Mouse (Mus musculus) stomach, postnatal 0 days (tissue): ENCODE data around the gene Nfib. TPM values are rescaled to one million over a fixed set of nuclear protein-coding genes. Genes with fewer than 3 reads are reported as not detected.

Source experiments
- ATAC-seq: fragments of 200-750 bp; cut with Nextera tagmentation; 2 replicates; pipeline ENCODE4 v1.8.0; 2017; ENCODE audit not compliant: low FRiP score, low TSS enrichment
- DNase-seq: peaks from one replicate; pipeline ENCODE4 v3.0.0-alpha.2; 2016; ENCODE audit warnings: low spot score
- H3K27ac ChIP-seq: fragments of 300-500 bp; sonication (generic); replicated peaks from 2 replicates; pipeline ENCODE4 v1.5.1; 2014; ENCODE audit warnings: mild to moderate bottlenecking, control low read depth
- H3K27me3 ChIP-seq: fragments of 300-500 bp; sonication (generic); 2 replicates; pipeline ENCODE4 v1.6.1; 2014; ENCODE audit warnings: low read length; ENCODE audit not compliant: control insufficient read depth, insufficient read depth
- H3K36me3 ChIP-seq: fragments of 300-500 bp; sonication (generic); 2 replicates; pipeline ENCODE4 v1.6.1; 2014; ENCODE audit warnings: low read length, mixed read lengths; ENCODE audit not compliant: control insufficient read depth, insufficient read depth
- H3K4me1 ChIP-seq: fragments of 300-500 bp; sonication (generic); replicated peaks from 2 replicates; pipeline ENCODE4 v1.6.1; 2014; ENCODE audit warnings: antibody characterized with exemption; ENCODE audit not compliant: control insufficient read depth, insufficient read depth
- H3K4me2 ChIP-seq: fragments of 300-500 bp; sonication (generic); replicated peaks from 2 replicates; pipeline ENCODE4 v1.6.1; 2014; ENCODE audit warnings: low read depth, mild to moderate bottlenecking, control low read depth, moderate library complexity
- H3K4me3 ChIP-seq: fragments of 300-500 bp; sonication (generic); 2 replicates; pipeline ENCODE4 v1.5.1; 2014; ENCODE audit warnings: low read depth, low read length, control low read depth
- H3K9ac ChIP-seq: fragments of 300-500 bp; sonication (generic); 2 replicates; pipeline ENCODE4 v1.6.1; 2014; ENCODE audit warnings: mild to moderate bottlenecking, low read length, control low read depth, mixed read lengths
- H3K9me3 ChIP-seq: fragments of 300-500 bp; sonication (generic); 2 replicates; pipeline ENCODE4 v1.6.1; 2016; ENCODE audit warnings: low read length; ENCODE audit not compliant: control insufficient read depth
- CTCF ChIP-seq: IDR thresholded peaks from 2 replicates; pipeline ENCODE4 v1.5.1; 2016; ENCODE audit warnings: antibody characterized with exemption, low read depth, mild to moderate bottlenecking, moderate library complexity
- EP300 ChIP-seq: optimal IDR thresholded peaks from 2 replicates; pipeline ENCODE3; 2016; ENCODE audit warnings: antibody characterized with exemption
- WGBS: fragments of 180-500 bp; shearing (Covaris S2); extraction: QIAGEN DNeasy Blood & Tissue Kit; methylation state at CpG from one replicate; pipeline ENCODE4 v1.1.7; 2014; 5-methylcytosine and 5-hydroxymethylcytosine counted together
- polyA plus RNA-seq: library from polyadenylated mRNA; unstranded; fragments of >200 nt; fragmentation: Nextera tagmentation; extraction: Ambion mirVana; gene quantifications from 2 replicates; pipeline ENCODE4 v1.2.1, GENCODE M21; 2015

Gene Nfib
- 18.8 and 19.9 TPM in 2 replicates for polyA plus RNA-seq

- Histone ChIP-seq H3K9me3 (no peaks in the 10 kb centered on the region), H3K4me1 (no peaks in the 10 kb centered on the region), H3K36me3 (no peaks in the 10 kb centered on the region), H3K27me3 (no peaks in the 10 kb centered on the region), H3K4me2 (no peak within 1 kb of the TSS), H3K27ac (no peak within 1 kb of the TSS), H3K9ac (no peak within 1 kb of the TSS), H3K4me3 (no peak within 1 kb of the TSS)
- 71% methylated on average over 23 of the region's 23 CpGs for WGBS
- DNase-seq (no peak), ATAC-seq (no peak)
- TF ChIP-seq CTCF = no peak
Observed at GRCm38 (mm10) chr4:82704841-82705794, at the start of gene Nfib. Gene Nfib, minus strand, starts transcription at chr4:82705750.

- TF ChIP-seq EP300 (no peak), CTCF (no peak)
- no peak overlapping the region for H3K4me3 ChIP-seq
- H3K9me3 ChIP-seq = no peaks in the 10 kb centered on the region
- H3K27me3 ChIP-seq = no peaks in the 10 kb centered on the region
- no peak for DNase-seq
- no peak for ATAC-seq
- no peak overlapping the region for H3K9ac ChIP-seq
- no peak overlapping the region for H3K27ac ChIP-seq
- H3K4me2 ChIP-seq = no peak overlapping the region
- H3K36me3 ChIP-seq = no peaks in the 10 kb centered on the region
- H3K4me1 ChIP-seq = no peaks in the 10 kb centered on the region
- WGBS = 51% methylated on average over 5 of the region's 5 CpGs
Observed at GRCm38 (mm10) chr4:82735764-82736163, 30.2 kb upstream of the Nfib start.

- ATAC-seq (no peak), DNase-seq (peak; percentile 4)
- Histone ChIP-seq H3K4me1 (no peaks in the 10 kb centered on the region), H3K27ac (no peak overlapping the region), H3K27me3 (no peaks in the 10 kb centered on the region), H3K9ac (no peak overlapping the region), H3K4me3 (no peak overlapping the region), H3K9me3 (no peaks in the 10 kb centered on the region), H3K36me3 (no peaks in the 10 kb centered on the region), H3K4me2 (no peak overlapping the region)
- TF ChIP-seq EP300 = no peak
- 81% methylated on average over 22 of the region's 22 CpGs for WGBS
Observed at GRCm38 (mm10) chr4:82734765-82735481, 29.4 kb upstream of the Nfib start.

DNA sequence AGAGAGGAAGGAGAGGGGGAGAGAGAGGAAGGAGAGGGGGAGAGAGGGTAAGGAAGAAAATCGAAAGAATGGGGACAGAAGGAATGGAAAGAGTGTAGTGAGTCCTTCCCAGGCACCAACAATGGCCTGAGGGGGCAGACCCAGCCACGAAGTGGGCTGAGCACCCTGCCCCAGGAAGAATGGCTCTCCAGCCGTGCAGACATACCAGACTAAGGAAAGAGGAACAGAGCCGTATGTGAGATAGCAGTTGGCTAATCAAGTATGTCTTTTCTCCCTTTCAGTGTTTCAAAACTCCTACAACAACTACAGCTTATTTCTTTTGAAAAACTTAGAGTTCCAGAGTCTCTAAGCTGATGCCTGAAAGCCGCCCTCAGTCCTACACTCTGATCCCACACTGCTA lies 28.8 kb upstream of the Nfib start:
- Histone ChIP-seq H3K4me2 (no peak overlapping the region), H3K4me1 (no peaks in the 10 kb centered on the region), H3K9me3 (no peaks in the 10 kb centered on the region), H3K27me3 (no peaks in the 10 kb centered on the region), H3K27ac (no peak overlapping the region), H3K4me3 (no peak overlapping the region), H3K9ac (no peak overlapping the region), H3K36me3 (no peaks in the 10 kb centered on the region)
- ATAC-seq (no peak), DNase-seq (peak; percentile 8)
- WGBS = 66% methylated on average over 5 of the region's 5 CpGs
- no peak for TF ChIP-seq EP300

DNA sequence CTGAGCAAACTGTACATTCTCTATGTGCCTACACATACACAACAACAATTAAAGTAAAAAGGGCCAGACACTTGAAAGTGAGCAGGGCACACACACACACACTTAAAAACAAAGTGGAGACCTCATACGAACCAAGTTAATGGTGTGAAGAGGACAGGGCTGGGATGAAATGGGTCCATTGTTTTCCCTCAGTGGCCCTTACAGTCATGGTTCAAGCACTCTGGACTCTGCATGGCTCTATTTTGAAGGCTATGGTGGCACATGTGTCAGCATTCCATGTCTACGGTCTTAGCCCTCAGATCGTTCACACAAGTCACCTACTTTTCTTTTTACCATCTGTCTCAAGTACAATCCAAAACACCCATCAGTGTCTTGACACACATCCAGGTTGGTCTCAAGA lies 28.1 kb upstream of the Nfib start:
- no peak overlapping the region for H3K4me3 ChIP-seq
- no peak overlapping the region for H3K27ac ChIP-seq
- no peaks in the 10 kb centered on the region for H3K27me3 ChIP-seq
- WGBS = 89% methylated on average over 3 of the region's 3 CpGs
- TF ChIP-seq CTCF (no peak), EP300 (no peak)
- ATAC-seq = no peak
- H3K9me3 ChIP-seq = no peaks in the 10 kb centered on the region
- no peak overlapping the region for H3K9ac ChIP-seq
- H3K4me2 ChIP-seq = no peak overlapping the region
- no peaks in the 10 kb centered on the region for H3K4me1 ChIP-seq
- no peak for DNase-seq
- H3K36me3 ChIP-seq = no peaks in the 10 kb centered on the region
